Mouse (Mus musculus) erythroid progenitor cell, adult 5-6 weeks (primary cell): Measurements from ENCODE around the gene Gas6. TPM values are rescaled to one million over a fixed set of nuclear protein-coding genes. Genes with fewer than 3 reads are reported as not detected.

Experiments used
- ATAC-seq: replicated peaks from 2 replicates; pipeline ENCODE4 v1.8.0; 2016; ENCODE audit warnings: moderate number of reproducible peaks, mild to moderate bottlenecking, moderate TSS enrichment, inconsistent platforms; ENCODE audit not compliant: poor library complexity, low FRiP score, severe bottlenecking
- total RNA-seq, 2 experiments: library from RNA; stranded (forward) in 1 of 2; stranded (reverse) in 1 of 2; fragments of 150-400 nt in 1 of 2; fragments of 186-747, 209-891 nt in 1 of 2; gene quantifications; 2 replicates each; pipeline versions ENCODE4 v1.2.3 to v1.2.4; 2015 to 2017; ENCODE audit warnings: low replicate concordance in 2 of 2

Gene Gas6
- total RNA-seq, 2 experiments from 2014 or later, result 2.1 to 3.9 TPM

- ATAC-seq, result no peak
These were observed 13.1 kb upstream of the Gas6 start for GRCm38 (mm10) chr8:13507284-13507937.

DNA sequence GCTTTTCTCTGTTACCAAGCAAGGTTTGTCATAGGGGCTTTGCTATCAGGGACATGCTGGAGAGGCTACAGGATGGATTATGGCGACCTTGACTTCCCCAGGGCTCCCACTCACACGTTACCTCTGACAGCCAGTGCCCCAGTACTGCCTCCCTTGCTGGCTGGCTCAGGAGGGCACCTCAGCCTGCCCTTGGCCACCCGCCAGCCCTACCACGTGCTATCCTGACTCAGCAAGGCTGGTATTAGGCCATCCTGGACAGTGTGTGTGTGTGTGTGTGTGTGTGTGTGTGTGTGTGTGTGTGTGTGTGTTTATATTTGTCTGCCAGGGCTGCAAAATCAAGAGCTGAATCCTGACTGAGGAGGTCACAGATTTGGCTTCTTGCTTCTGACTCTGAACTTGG lies 12.6 kb upstream of the Gas6 start:
- ATAC-seq, result no peak

DNA sequence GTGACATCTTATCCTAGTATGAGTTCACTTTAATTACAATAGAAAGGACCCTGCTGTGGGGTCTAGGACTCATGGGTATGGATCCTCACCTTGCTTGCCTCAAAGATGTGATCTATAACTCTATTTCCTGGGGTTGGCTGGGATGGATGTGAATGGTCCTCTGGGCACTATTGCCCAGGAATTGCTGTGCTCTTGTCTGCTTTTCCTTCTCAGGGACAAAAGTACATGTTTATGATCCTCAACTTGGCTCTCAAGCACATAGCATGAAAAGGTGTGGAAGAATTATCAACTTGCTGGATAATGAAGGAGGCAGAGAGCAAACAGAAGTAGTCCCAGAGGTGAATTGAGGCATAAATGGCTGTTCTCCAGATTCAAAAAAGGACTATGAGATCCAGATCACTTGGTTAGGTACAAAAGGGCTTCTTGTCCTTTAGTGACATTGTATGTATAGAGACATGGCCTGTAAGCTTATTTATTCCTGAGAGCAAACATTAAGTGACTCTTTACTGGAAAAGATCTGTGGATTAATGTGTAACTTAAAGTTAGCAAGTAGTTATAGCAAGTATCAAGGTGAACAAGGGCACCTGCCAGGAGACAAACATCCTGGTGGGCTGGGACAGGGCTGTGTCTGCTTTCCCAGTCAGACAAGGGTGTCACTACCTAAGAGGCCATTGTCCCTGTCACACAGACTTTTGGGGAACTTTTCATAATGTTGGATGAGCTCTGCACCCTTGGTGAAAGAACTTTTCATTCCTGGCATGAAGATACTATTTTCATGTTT lies 10.8 kb upstream of the Gas6 start:
- no peak for ATAC-seq

DNA sequence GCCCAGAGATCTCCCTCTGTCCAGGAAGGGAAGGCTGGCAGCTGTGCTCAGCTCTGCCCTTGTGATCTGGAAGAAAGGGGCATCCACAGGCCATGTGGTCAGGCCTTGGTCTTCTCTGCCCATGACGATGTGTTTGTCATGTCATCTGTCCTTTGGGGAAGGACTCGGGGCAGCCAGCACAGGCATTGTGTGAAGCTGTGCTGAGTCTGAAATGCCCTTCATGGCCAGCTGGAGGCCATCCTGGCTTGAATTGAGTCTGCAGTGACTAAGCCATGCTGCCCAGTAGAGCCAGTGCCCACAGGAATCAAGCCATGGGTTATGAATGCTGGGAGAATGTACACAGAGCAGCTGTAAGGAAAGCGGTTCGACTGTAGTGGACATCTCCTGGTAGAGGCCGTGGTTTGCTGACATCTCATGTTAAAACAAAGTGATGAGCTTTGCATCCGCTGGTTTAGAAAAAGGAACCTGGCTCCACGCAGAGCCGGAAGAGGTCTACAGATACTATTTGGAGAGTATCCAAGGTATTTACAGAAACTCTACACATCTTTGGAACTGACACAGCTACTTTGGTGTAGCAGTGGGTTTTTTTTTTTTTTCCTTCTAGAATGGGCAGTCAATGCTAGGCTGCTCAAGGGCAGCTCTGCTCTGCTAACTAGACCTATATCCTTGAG lies 9.8 kb upstream of the Gas6 start:
- ATAC-seq, result no peak

DNA sequence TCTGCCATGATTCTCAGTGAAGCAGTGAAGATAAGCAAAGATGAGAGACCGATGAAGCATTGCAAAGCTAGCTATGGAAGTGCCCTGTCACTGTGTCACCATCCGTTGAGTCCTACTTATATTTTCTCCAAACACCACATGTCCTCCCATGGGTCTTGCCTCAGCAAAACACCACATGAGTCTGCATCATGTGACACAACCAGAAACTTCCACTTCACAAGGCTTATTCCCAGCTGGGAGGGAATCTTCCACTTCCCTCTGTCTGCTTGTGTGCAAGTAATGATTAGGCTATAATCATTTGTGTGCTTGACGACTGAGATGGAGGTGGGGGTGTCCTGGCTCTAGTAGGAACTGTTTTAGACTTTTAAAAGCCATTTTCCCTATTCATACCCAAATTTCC lies 6.9 kb upstream of the Gas6 start:
- no peak for ATAC-seq

GRCm38 (mm10) chr8:13493011-13493410 lies 1.3 kb downstream of the Gas6 start:
- ATAC-seq, result no peak

- no peak for ATAC-seq
These were observed 1.9 kb downstream of the Gas6 start for GRCm38 (mm10) chr8:13492198-13492995.

- ATAC-seq, result no peak
These were observed 2.7 kb downstream of the Gas6 start for GRCm38 (mm10) chr8:13491491-13492010.

DNA sequence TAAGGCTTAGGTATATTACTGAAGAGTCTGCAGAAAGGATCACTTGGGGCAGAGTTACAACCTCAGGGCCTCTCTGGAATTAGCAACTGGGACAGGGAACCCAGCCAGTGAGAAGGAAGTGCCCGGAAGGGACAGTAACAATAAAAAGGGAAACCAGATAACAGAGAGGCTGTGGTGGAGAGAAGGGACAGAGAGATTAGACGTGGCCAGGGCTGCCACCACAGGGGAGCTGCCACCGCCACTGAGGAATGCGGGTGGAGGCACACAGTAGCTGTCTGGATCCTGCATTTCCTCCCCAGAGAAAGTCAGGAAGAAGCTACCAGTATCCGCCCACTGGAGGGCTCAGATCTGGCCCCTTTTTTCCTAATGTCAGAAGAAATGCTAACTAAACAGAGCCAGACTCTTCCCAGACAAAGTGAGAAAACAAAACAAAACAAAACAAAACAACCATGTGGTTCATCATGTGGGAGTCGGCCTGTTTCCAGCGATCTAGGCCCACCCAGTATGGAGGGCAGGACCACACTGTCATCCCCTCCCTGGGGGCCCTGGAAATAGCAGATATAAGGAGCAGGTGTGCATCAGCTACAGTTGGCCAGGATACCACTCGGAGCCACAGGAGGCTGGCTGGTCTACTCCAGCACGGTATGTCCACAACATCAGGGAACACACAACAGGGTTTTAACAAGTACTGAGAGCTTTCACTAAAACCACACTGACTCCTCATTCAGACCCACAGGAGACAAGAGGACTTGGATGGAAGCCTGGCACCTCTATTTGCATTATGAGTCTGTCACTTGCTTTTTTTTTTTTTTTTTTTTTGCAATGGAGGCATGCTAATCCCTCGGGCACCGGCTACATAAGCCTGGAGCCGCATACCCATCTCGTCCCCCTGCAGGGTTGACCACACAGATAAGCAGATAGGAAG lies 4.0 kb downstream of the Gas6 start:
- ATAC-seq, result no peak

DNA sequence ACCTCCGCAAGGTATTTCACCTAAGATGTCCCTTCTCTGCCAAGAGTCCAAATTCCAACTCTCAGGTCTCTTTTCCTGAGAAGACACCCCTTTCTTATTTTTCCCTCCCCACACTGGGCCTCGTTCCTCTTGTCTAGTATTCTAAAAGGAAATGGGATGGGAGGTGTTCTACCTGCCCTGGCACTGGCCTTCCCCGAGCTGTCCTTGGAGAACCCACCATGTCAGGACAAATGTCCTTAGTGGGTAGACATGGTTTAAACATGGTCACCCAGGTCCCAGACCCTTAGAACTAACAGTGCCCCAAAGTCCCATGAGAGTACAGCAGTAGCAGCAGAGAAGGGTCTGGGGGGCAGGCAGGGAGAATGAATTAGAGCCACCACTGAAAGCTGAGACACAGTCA lies 4.9 kb downstream of the Gas6 start:
- no peak for ATAC-seq

DNA sequence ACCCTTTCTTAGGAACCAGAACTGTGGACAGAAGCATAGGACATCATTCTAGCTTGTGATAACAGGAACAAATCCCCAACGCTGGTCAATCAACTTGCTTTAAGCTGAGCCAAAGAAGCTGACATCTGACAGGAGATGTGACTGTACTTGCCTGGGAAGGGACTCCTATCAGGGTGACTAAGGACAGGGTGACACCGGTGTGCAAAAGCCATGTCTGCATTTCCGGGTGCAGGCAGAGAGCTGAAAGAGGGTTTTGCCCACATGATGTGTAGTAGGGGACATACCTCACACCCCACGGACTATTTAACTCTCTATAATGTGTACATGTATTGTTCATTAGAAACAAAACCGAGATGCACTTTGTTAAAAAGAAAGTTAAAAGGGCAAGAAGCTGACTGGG lies 11.1 kb downstream of the Gas6 start:
- ATAC-seq, result no peak

GRCm38 (mm10) chr8:13482101-13482801 lies 12.0 kb downstream of the Gas6 start:
- no peak for ATAC-seq

DNA sequence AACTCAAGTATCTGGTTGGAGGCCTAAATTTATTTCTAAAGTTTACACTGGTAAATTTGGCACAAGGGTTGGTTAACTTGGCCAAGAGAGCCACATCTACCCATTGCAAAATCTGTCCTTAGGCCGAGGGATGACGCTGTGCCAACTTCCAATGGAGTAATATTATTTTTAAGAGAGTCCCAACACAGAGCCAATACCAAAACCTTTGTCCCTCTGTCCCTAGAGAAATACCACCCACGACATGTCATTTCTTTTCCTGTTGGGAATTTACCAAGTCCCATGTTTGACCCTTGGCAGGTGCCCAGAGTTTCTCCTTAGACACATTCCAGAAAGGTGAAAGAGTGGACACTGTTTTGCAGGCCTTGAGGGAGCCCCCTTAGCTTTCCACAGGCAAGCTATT lies 12.7 kb downstream of the Gas6 start:
- no peak for ATAC-seq

DNA sequence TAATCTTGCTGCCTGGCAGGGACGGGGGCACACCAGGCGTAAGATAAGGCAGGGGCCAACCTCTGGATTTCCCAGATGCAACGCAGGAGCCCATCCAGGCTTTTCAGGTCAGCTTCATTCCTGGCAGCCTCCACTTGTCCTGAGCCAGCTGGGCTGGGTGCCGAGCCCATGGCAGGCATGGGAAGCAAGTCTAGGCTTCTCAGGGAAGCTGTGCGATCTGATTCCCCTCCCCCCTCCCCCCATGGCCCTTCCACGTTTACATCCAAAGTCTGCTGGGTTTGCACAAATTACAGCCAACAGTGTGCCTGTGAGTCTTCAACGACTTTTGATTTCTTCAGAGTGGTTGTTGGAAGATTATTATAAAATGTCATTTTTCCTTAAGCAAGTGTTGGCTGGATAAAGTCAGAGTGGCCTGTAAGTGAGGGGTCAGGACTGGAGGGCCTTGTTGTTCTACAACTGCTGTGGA lies 13.2 kb downstream of the Gas6 start:
- no peak for ATAC-seq

GRCm38 (mm10) chr8:13475892-13476291 lies 18.4 kb downstream of the Gas6 start:
- no peak for ATAC-seq

- no peak for ATAC-seq
These were observed 22.0 kb downstream of the Gas6 start for GRCm38 (mm10) chr8:13472284-13472683.

GRCm38 (mm10) chr8:13471484-13471883 lies 22.8 kb downstream of the Gas6 start:
- no peak for ATAC-seq

DNA sequence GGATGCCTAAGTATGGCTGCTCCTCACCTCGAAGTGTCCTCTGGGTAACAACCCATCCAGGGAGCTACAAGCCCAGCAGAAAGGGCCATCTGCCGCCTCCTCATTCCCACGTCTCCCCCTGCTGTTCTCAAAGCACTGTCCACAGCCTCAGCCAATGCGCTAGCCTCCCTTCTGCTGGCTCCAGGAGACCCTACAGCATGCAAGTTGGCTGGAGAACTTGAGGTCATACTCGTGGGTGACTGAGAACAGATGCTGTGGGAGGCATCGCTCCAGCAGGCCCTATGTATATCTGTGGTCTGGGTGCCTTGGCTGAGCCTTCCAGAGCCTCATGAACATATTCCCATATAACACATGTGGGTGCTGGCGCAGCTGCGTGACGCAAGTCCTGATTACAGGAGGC lies 25.6 kb downstream of the Gas6 start:
- ATAC-seq, result no peak
